Mouse (Mus musculus) MEL (cell line): ENCODE measurements around the gene 4930507D05Rik. TPM values are rescaled to one million over a fixed set of nuclear protein-coding genes. Genes with fewer than 3 reads are reported as not detected.

ENCODE experiments used
- DNase-seq: peaks from one replicate; pipeline ENCODE4 v3.0.0; 2011; ENCODE audit warnings: low read depth, low spot score
- H3K27ac ChIP-seq: 2 replicates; pipeline ENCODE4 v1.5.1; 2012; ENCODE audit warnings: low read depth, mild to moderate bottlenecking, control low read depth, low read length, moderate library complexity; ENCODE audit not compliant: control insufficient read depth
- H3K27me3 ChIP-seq, 2 experiments: fragments of 150-350 bp in 1 of 2; sonication (generic) in 1 of 2; 2 replicates each; pipeline ENCODE4 v1.6.1; 2012; ENCODE audit warnings: low read length in 2 of 2, mild to moderate bottlenecking in 2 of 2, improper control_type of control experiment in 1 of 2, moderate library complexity in 1 of 2; ENCODE audit not compliant: insufficient read depth in 2 of 2, control insufficient read depth in 1 of 2
- H3K36me3 ChIP-seq, 2 experiments: 2 replicates each; pipeline ENCODE4 v1.6.1; 2012 to 2014; ENCODE audit warnings: low read length in 2 of 2, improper control_type of control experiment in 1 of 2, inconsistent platforms in 1 of 2, mild to moderate bottlenecking in 1 of 2; ENCODE audit not compliant: insufficient read depth in 2 of 2, control insufficient read depth in 1 of 2
- H3K4me1 ChIP-seq, 2 experiments: fragments of 150-350 bp in 1 of 2; sonication (generic) in 1 of 2; 2 replicates each; pipeline ENCODE4 v1.6.1; 2012; ENCODE audit warnings: low read length in 2 of 2, improper control_type of control experiment in 1 of 2, mild to moderate bottlenecking in 1 of 2; ENCODE audit not compliant: insufficient read depth in 2 of 2, control insufficient read depth in 1 of 2
- H3K4me3 ChIP-seq, 2 experiments: fragments of 150-350 bp in 1 of 2; sonication (generic) in 1 of 2; 2 replicates each; pipeline ENCODE4 v1.5.1; 2012; ENCODE audit warnings: low read depth in 2 of 2, low read length in 2 of 2, mild to moderate bottlenecking in 2 of 2, moderate library complexity in 2 of 2, control low read depth in 1 of 2, improper control_type of control experiment in 1 of 2; ENCODE audit not compliant: control insufficient read depth in 1 of 2, insufficient read depth in 1 of 2
- H3K79me2 ChIP-seq: 2 replicates; pipeline ENCODE4 v1.6.1; 2012; ENCODE audit warnings: mild to moderate bottlenecking, low read length, moderate library complexity; ENCODE audit not compliant: control insufficient read depth, poor library complexity, insufficient read depth
- H3K9ac ChIP-seq: 2 replicates; pipeline ENCODE4 v1.6.1; 2012; ENCODE audit warnings: low read depth, mild to moderate bottlenecking, control low read depth, low read length, moderate library complexity; ENCODE audit not compliant: control insufficient read depth, poor library complexity, severe bottlenecking
- H3K9me3 ChIP-seq: fragments of 150-350 bp; sonication (generic); replicated peaks from 2 replicates; pipeline ENCODE4 v1.6.1; 2012; ENCODE audit warnings: mild to moderate bottlenecking, low read length, improper control_type of control experiment, moderate library complexity; ENCODE audit not compliant: insufficient read depth
- BHLHE40 ChIP-seq: IDR thresholded peaks from 2 replicates; pipeline ENCODE4 v1.6.1; 2012; ENCODE audit warnings: low read depth, mild to moderate bottlenecking, inconsistent platforms, low read length, improper control_type of control experiment, borderline replicate concordance
- CHD1 ChIP-seq: IDR thresholded peaks from 2 replicates; pipeline ENCODE4 v1.6.1; 2012; ENCODE audit warnings: low read depth, mild to moderate bottlenecking, inconsistent platforms, low read length, improper control_type of control experiment
- CHD2 ChIP-seq: IDR thresholded peaks from 2 replicates; pipeline ENCODE4 v1.6.1; 2011; ENCODE audit warnings: low read length, improper control_type of control experiment
- ELF1 ChIP-seq: IDR thresholded peaks from 2 replicates; pipeline ENCODE4 v1.6.1; 2014; ENCODE audit warnings: low read depth, mild to moderate bottlenecking, inconsistent platforms, low read length, improper control_type of control experiment, moderate library complexity
- ETS1 ChIP-seq: IDR thresholded peaks from 2 replicates; pipeline ENCODE4 v1.6.1; 2012; ENCODE audit warnings: low read depth, mild to moderate bottlenecking, inconsistent platforms, low read length, improper control_type of control experiment, moderate library complexity
- GABPA ChIP-seq: IDR thresholded peaks from 2 replicates; pipeline ENCODE4 v1.6.1; 2012; ENCODE audit warnings: low read depth, mild to moderate bottlenecking, inconsistent platforms, low read length, improper control_type of control experiment, moderate library complexity
- GATA1 ChIP-seq: IDR thresholded peaks from 2 replicates; pipeline ENCODE4 v1.6.1; 2011; ENCODE audit warnings: low read depth, low read length, improper control_type of control experiment
- JUND ChIP-seq: IDR thresholded peaks from 2 replicates; pipeline ENCODE4 v1.6.1; 2011; ENCODE audit warnings: low read depth, mild to moderate bottlenecking, improper control_type of control experiment, low read length
- KAT2A ChIP-seq: conservative IDR thresholded peaks from 2 replicates; pipeline ENCODE4 v1.6.1; 2012; ENCODE audit warnings: low read depth, low read length, improper control_type of control experiment, inconsistent platforms
- MAFK ChIP-seq: IDR thresholded peaks from 2 replicates; pipeline ENCODE4 v1.6.1; 2011; ENCODE audit warnings: low read depth, mild to moderate bottlenecking, low read length, improper control_type of control experiment, borderline replicate concordance
- MEF2A ChIP-seq: IDR thresholded peaks from 2 replicates; pipeline ENCODE4 v1.6.1; 2014; ENCODE audit warnings: low read depth, mild to moderate bottlenecking, inconsistent platforms, low read length, improper control_type of control experiment; ENCODE audit not compliant: poor library complexity, insufficient replicate concordance, severe bottlenecking; ENCODE audit errors: extremely low read depth
- MYB ChIP-seq: IDR thresholded peaks from 2 replicates; pipeline ENCODE4 v1.6.1; 2011; ENCODE audit warnings: mild to moderate bottlenecking, low read depth, low read length, improper control_type of control experiment
- MYC ChIP-seq: IDR thresholded peaks from 2 replicates; pipeline ENCODE4 v1.6.1; 2011; ENCODE audit warnings: low read depth, mild to moderate bottlenecking, low read length, improper control_type of control experiment, moderate library complexity
- NELFE ChIP-seq: IDR thresholded peaks from 2 replicates; pipeline ENCODE4 v1.6.1; 2011; ENCODE audit warnings: low read depth, low read length, improper control_type of control experiment
- NRF1 ChIP-seq: IDR thresholded peaks from 2 replicates; pipeline ENCODE4 v1.6.1; 2014; ENCODE audit warnings: low read depth, mild to moderate bottlenecking, inconsistent platforms, low read length, improper control_type of control experiment, moderate library complexity; ENCODE audit not compliant: poor library complexity, insufficient read depth, severe bottlenecking
- POLR2A ChIP-seq, 2 experiments: IDR thresholded peaks; 2 replicates each; pipeline ENCODE4 v1.6.1; 2011 to 2012; ENCODE audit warnings: low read length in 2 of 2, mild to moderate bottlenecking in 2 of 2, control low read depth in 1 of 2, improper control_type of control experiment in 1 of 2, low read depth in 1 of 2, moderate library complexity in 1 of 2; ENCODE audit not compliant: control insufficient read depth in 1 of 2, insufficient read depth in 1 of 2, poor library complexity in 1 of 2
- POLR2AphosphoS2 ChIP-seq: IDR thresholded peaks from 2 replicates; pipeline ENCODE4 v1.6.1; 2011; ENCODE audit warnings: low read length, improper control_type of control experiment
- RCOR1 ChIP-seq: IDR thresholded peaks from 2 replicates; pipeline ENCODE4 v1.6.1; 2012; ENCODE audit warnings: low read depth, mild to moderate bottlenecking, inconsistent platforms, low read length, improper control_type of control experiment
- SIN3A ChIP-seq: IDR thresholded peaks from 2 replicates; pipeline ENCODE4 v1.6.1; 2012; ENCODE audit warnings: low read length, improper control_type of control experiment, inconsistent platforms
- SMC3 ChIP-seq: IDR thresholded peaks from 2 replicates; pipeline ENCODE4 v1.6.1; 2011; ENCODE audit warnings: low read depth, low read length, improper control_type of control experiment
- TAL1 ChIP-seq: IDR thresholded peaks from 2 replicates; pipeline ENCODE4 v1.6.1; 2012; ENCODE audit warnings: mild to moderate bottlenecking, inconsistent platforms, low read length, moderate library complexity, mixed read lengths
- TBP ChIP-seq: IDR thresholded peaks from 2 replicates; pipeline ENCODE4 v1.8.0; 2011; ENCODE audit warnings: low read depth, low read length, improper control_type of control experiment
- USF2 ChIP-seq, 2 experiments: IDR thresholded peaks; 2 replicates each; pipeline ENCODE4 v1.6.1; 2011 to 2012; ENCODE audit warnings: improper control_type of control experiment in 2 of 2, low read length in 2 of 2, borderline replicate concordance in 1 of 2, inconsistent platforms in 1 of 2, low read depth in 1 of 2, mild to moderate bottlenecking in 1 of 2; ENCODE audit not compliant: insufficient read depth in 1 of 2
- ZKSCAN1 ChIP-seq: IDR thresholded peaks from 2 replicates; pipeline ENCODE4 v1.6.1; 2012; ENCODE audit warnings: low read depth, mild to moderate bottlenecking, inconsistent platforms, low read length, improper control_type of control experiment, moderate library complexity
- ZMIZ1 ChIP-seq: IDR thresholded peaks from 2 replicates; pipeline ENCODE4 v1.6.1; 2012; ENCODE audit warnings: low read depth, mild to moderate bottlenecking, inconsistent platforms, low read length, improper control_type of control experiment, moderate library complexity
- polyA plus RNA-seq, 2 experiments: library from polyadenylated mRNA; stranded (reverse) in 1 of 2; unstranded in 1 of 2; fragments of >175 nt in 1 of 2; fragments of >200 nt in 1 of 2; gene quantifications; 2 replicates each; pipeline versions ENCODE4 v1.2.1 to v1.2.4; 2012; ENCODE audit warnings: low replicate concordance in 2 of 2, low read depth in 1 of 2; ENCODE audit not compliant: insufficient read length in 2 of 2, insufficient read depth in 1 of 2, missing spikeins in 1 of 2
- total RNA-seq: library from RNA; depleted of rRNA; stranded (reverse); fragments of 300-350 nt; gene quantifications from 2 replicates; pipeline ENCODE4 v1.2.3, GENCODE M21; 2012

4930507D05Rik gene
- total and polyA plus RNA-seq, 3 experiments, result 0.33 to 0.58 TPM; not detected in 1

GRCm38 (mm10) chr10:62469736-62470135, 20.4 kb downstream of the 4930507D05Rik start:
- Histone ChIP-seq H3K4me1 (no peaks in the 10 kb centered on the region), H3K27me3 (no peaks in the 10 kb centered on the region), H3K36me3 (peaks cover 0 to 47% of the 10 kb centered on the region in 2 experiments; a peak in 3 of 4 replicates), H3K9me3 (no peaks in the 10 kb centered on the region), H3K79me2 (peaks cover 3% of the 10 kb centered on the region; the same call in 1 of the 2 replicates), H3K9ac (no peak overlapping the region), H3K27ac (no peak overlapping the region), H3K4me3 (no peak overlapping the region)
- TF ChIP-seq MAFK, result no peak
- no peak for TF ChIP-seq TAL1
- TF ChIP-seq CHD2, result no peak
- no peak for TF ChIP-seq NRF1
- TF ChIP-seq ZMIZ1, result no peak
- no peak for TF ChIP-seq JUND
- no peak for TF ChIP-seq CHD1
- DNase-seq, result no peak

- Histone ChIP-seq H3K9me3 (no peaks in the 10 kb centered on the region), H3K9ac (no peak overlapping the region), H3K27ac (no peak overlapping the region), H3K4me1 (no peaks in the 10 kb centered on the region), H3K4me3 (no peak overlapping the region), H3K79me2 (peaks cover 5% of the 10 kb centered on the region; the same call in 1 of the 2 replicates), H3K36me3 (peaks cover 0 to 47% of the 10 kb centered on the region in 2 experiments; a peak in 3 of 4 replicates), H3K27me3 (no peaks in the 10 kb centered on the region)
- TF ChIP-seq BHLHE40, result no peak
- TF ChIP-seq MYC, result no peak
- TF ChIP-seq GABPA, result no peak
- TF ChIP-seq SMC3, result no peak
- TF ChIP-seq TBP, result no peak
- no peak for TF ChIP-seq POLR2A (IDR thresholded peaks at IDR 0.05; ENCODE audit: control insufficient read depth in 1 of 2, insufficient read depth in 1 of 2, low read depth in 1 of 2, low read length in 2 of 2, poor library complexity in 1 of 2)
- TF ChIP-seq MAFK, result no peak
- TF ChIP-seq SIN3A, result no peak
- no peak for TF ChIP-seq POLR2AphosphoS2
- TF ChIP-seq NELFE, result no peak
- no peak for TF ChIP-seq JUND
- DNase-seq, result no peak
These were observed 21.8 kb downstream of the 4930507D05Rik start for GRCm38 (mm10) chr10:62471105-62471504.

GRCm38 (mm10) chr10:62474944-62475343, 25.7 kb downstream of the 4930507D05Rik start:
- no peak overlapping the region for H3K4me3 ChIP-seq
- no peak for TF ChIP-seq ZMIZ1
- TF ChIP-seq NELFE, result no peak
- TF ChIP-seq ETS1, result no peak
- no peak for TF ChIP-seq MEF2A
- TF ChIP-seq GATA1, result no peak
- TF ChIP-seq NRF1, result no peak
- no peak for TF ChIP-seq MYB
- TF ChIP-seq ELF1, result no peak
- TF ChIP-seq CHD2, result no peak
- TF ChIP-seq ZKSCAN1, result no peak
- TF ChIP-seq CHD1, result no peak
- no peak for TF ChIP-seq POLR2AphosphoS2
- TF ChIP-seq USF2 (IDR thresholded peaks at IDR 0.05; ENCODE audit: borderline replicate concordance in 1 of 2, insufficient read depth in 1 of 2, low read depth in 1 of 2, low read length in 2 of 2), result no peak
- TF ChIP-seq SMC3, result no peak
- TF ChIP-seq RCOR1, result no peak
- TF ChIP-seq KAT2A, result no peak
- TF ChIP-seq TBP, result no peak

More at GRCm38 (mm10) chr10:62474944-62475343, 25.7 kb downstream of the 4930507D05Rik start:
- H3K79me2 ChIP-seq, result peaks cover 13% of the 10 kb centered on the region
- H3K36me3 ChIP-seq, result peaks cover 0 to 34% of the 10 kb centered on the region in 2 experiments; a peak in 3 of 4 replicates
- no peaks in the 10 kb centered on the region for H3K9me3 ChIP-seq
- H3K27ac ChIP-seq, result no peak overlapping the region
- no peak overlapping the region for H3K9ac ChIP-seq
- no peak for DNase-seq
- H3K4me1 ChIP-seq, result no peaks in the 10 kb centered on the region
- no peaks in the 10 kb centered on the region for H3K27me3 ChIP-seq
